Mouse (Mus musculus) adrenal gland, adult 2 months (tissue): ENCODE results near the gene Foxr2. TPM values are rescaled to one million over a fixed set of nuclear protein-coding genes. Genes with fewer than 3 reads are reported as not detected.

ENCODE experiments used
- DNase-seq: peaks from one replicate; pipeline ENCODE4 v3.0.0; 2021
- long read RNA-seq: library from polyadenylated mRNA; stranded (forward); transcript quantifications from one replicate; pipeline ENCODE4 v2.0.0, GENCODE M21; 2021
- polyA plus RNA-seq: library from polyadenylated mRNA; depleted of rRNA; stranded (reverse); fragments of >200 nt; gene quantifications from 2 replicates; pipeline ENCODE4 v1.2.3, GENCODE M21; 2012; rRNA removed
- total RNA-seq, 2 experiments: library from RNA; stranded (reverse); gene quantifications; 2 replicates each; pipeline ENCODE4 v1.2.3; 2021

Gene Foxr2
- total RNA-seq (not detected), polyA plus RNA-seq (0.03 TPM in 1 of 2 replicates, not detected in the other)
- long read RNA-seq = 0 reads

- no peak for DNase-seq
Measured at GRCm38 (mm10) chrX:153118486-153118885, at the start of gene Foxr2. Foxr2 (plus strand) TSS chrX:153118786.

GRCm38 (mm10) chrX:153119013-153119412, 427 bp downstream of the Foxr2 start:
- no peak for DNase-seq

GRCm38 (mm10) chrX:153139734-153140515, 21.3 kb downstream of the Foxr2 start, which contains the start of gene Rragb:
Rragb (plus strand) TSS chrX:153139981.
- peak; percentile 85 for DNase-seq

- no peak for DNase-seq
Measured at GRCm38 (mm10) chrX:153142656-153143055, 24.1 kb downstream of the Foxr2 start.

GRCm38 (mm10) chrX:153151766-153152165, 33.2 kb downstream of the Foxr2 start:
- DNase-seq = no peak

- DNase-seq = peak; percentile 11
Measured at GRCm38 (mm10) chrX:153155322-153155721, 36.7 kb downstream of the Foxr2 start.

- no peak for DNase-seq
Measured at GRCm38 (mm10) chrX:153174786-153175185, 56.2 kb downstream of the Foxr2 start.

GRCm38 (mm10) chrX:153182221-153182620, 63.6 kb downstream of the Foxr2 start:
- DNase-seq = peak; percentile 7

Other genes starting within 250 kb of the Foxr2 start
- gene Usp51, start 112.3 kb upstream of the Foxr2 start, total RNA-seq = 1 to 10 TPM; 1.9 to 2.8 TPM
- 0.40 and 0.58 TPM in 2 replicates for gene Usp51, start 112.3 kb upstream of the Foxr2 start, polyA plus RNA-seq
- 10 to 100 TPM; 12.4 to 30.4 TPM for gene Mageh1, start 81.2 kb upstream of the Foxr2 start, total RNA-seq
- 5.8 and 6.0 TPM in 2 replicates for gene Mageh1, start 81.2 kb upstream of the Foxr2 start, polyA plus RNA-seq
- gene Rragb, start 21.2 kb downstream of the Foxr2 start, total RNA-seq = 10 to 100 TPM in 1 of 2 experiments, 1 to 10 TPM in 1; 6.4 to 13.2 TPM
- 2.3 and 3.7 TPM in 2 replicates for gene Rragb, start 21.2 kb downstream of the Foxr2 start, polyA plus RNA-seq
- gene Klf8, start 118.7 kb downstream of the Foxr2 start, total RNA-seq = under 1 TPM; 0.31 to 0.72 TPM
- 0.12 and 0.15 TPM in 2 replicates for gene Klf8, start 118.7 kb downstream of the Foxr2 start, polyA plus RNA-seq